Mouse (Mus musculus) liver, adult 2 months (tissue): ENCODE data around the gene Pygo2.

ENCODE experiments used
- CTCF ChIP-seq: fragments of 200-500 bp; IDR thresholded peaks from 2 replicates; pipeline ENCODE4 v1.5.1; 2011; ENCODE audit warnings: low read depth, low read length, control low read depth
- POLR2A ChIP-seq: fragments of 200-500 bp; IDR thresholded peaks from 2 replicates; pipeline ENCODE4 v1.6.1; 2011; ENCODE audit warnings: low read length, control low read depth; ENCODE audit not compliant: insufficient read depth; ENCODE audit errors: extremely low read depth

GRCm38 (mm10) chr3:89384331-89385076 is 45.5 kb upstream of the Pygo2 start:
- TF ChIP-seq CTCF (no peak), POLR2A (no peak)
